Comparison of ENCODE assay signal across 9 mouse cellular contexts in genomic region chr14:118922251-118922650, GRCm38 (mm10). TPM values are rescaled to one million over a fixed set of nuclear protein-coding genes. Genes with fewer than 3 reads are reported as not detected.
A peak's percentile ranks its signal among the peaks of the same experiment; 100 is the strongest.
DNase-seq lines count a peak whose midpoint lies in the region; ATAC-seq and TF ChIP-seq lines count a peak whose summit lies in the region.
"Had no signal": no experiment of that assay in that cellular context is flagged by ENCODE, and none has a peak within 500 bp of the region (broad histone marks: within the 10 kb centered on the region; RNA-seq: fewer than 3 reads in every experiment).

No protein-coding gene starts in this region.

- no peak overlapping the region for H3K27ac ChIP-seq in limb, embryonic 12.5 days
- no peak overlapping the region for H3K27ac ChIP-seq in small intestine, adult 2 months (ENCODE audit: insufficient read depth, low read depth, low read length)

- H3K27me3 ChIP-seq in limb, embryonic 12.5 days, result peaks cover 17% of the 10 kb centered on the region
- H3K27me3 ChIP-seq in small intestine, adult 2 months (ENCODE audit: control insufficient read depth, insufficient read depth, low read length), result peaks cover 30% of the 10 kb centered on the region

- 22% methylated on average over 22 of the region's 22 CpGs for WGBS in limb, embryonic 12.5 days
- WGBS in small intestine, adult 2 months, result 36% methylated on average over 22 of the region's 22 CpGs

- TF ChIP-seq CTCF in small intestine, adult 2 months (IDR thresholded peaks at IDR 0.05; ENCODE audit: extremely low read depth, insufficient read length, insufficient replicate concordance, low read depth, low read length), result no peak

- H3K4me2 ChIP-seq in limb, embryonic 12.5 days, result peak overlapping the region; percentile 85

- H3K9ac ChIP-seq in limb, embryonic 12.5 days (replicated peaks), result peak overlapping the region; percentile 58

- peaks cover 30% of the 10 kb centered on the region for H3K4me1 ChIP-seq in limb, embryonic 12.5 days (replicated peaks)
- peaks cover 14% of the 10 kb centered on the region for H3K4me1 ChIP-seq in small intestine, adult 2 months (ENCODE audit: control insufficient read depth, insufficient read depth, insufficient read length, low read length)

- ATAC-seq in cerebellum, adult (ENCODE audit: insufficient number of reproducible peaks, low FRiP score, low TSS enrichment), result no peak
- no peak for ATAC-seq in limb, embryonic 12.5 days (ENCODE audit: insufficient number of reproducible peaks, insufficient read depth, low FRiP score, low TSS enrichment, low read depth)

- peak; percentile 26 to 29 for DNase-seq in cerebellum, postnatal 14 days
- peak; percentile 27 for DNase-seq in retina, postnatal 1 day
- DNase-seq in retina, embryonic 14.5 days (ENCODE audit: low spot score), result no peak
- DNase-seq in ovary, postnatal 10 days (ENCODE audit: low spot score), result no peak
- no peak for DNase-seq in kidney, adult 11 months
- DNase-seq: kidney, adult 8-10 months had no signal

- no peak for TF ChIP-seq POLR2A in small intestine, adult 2 months (IDR thresholded peaks at IDR 0.05; ENCODE audit: low read depth, low read length)

- H3K36me3 ChIP-seq in limb, embryonic 12.5 days, result peaks cover 45% of the 10 kb centered on the region
- H3K36me3 ChIP-seq in small intestine, adult 2 months (ENCODE audit: control insufficient read depth, insufficient read depth, low read length), result no peaks in the 10 kb centered on the region

- H3K4me3 ChIP-seq in limb, embryonic 12.5 days (replicated peaks), result peak overlapping the region; percentile 74
- H3K4me3 ChIP-seq in small intestine, adult 2 months (ENCODE audit: low read depth, low read length), result peak overlapping the region; percentile 47

- H3K9me3 ChIP-seq in limb, embryonic 12.5 days, result no peaks in the 10 kb centered on the region

RNA-seq across cellular contexts. Expression of gene Dzip1, which starts 3.0 kb away (rescaled TPM):
- polyA plus RNA-seq in limb, embryonic 12.5 days (2016; fragmentation: Nextera tagmentation; extraction: Ambion mirVana), result 37.7 and 38.3 TPM in 2 replicates
- polyA plus RNA-seq in small intestine, adult 2 months (2012; rRNA removed), result 2.0 and 2.3 TPM in 2 replicates

RNA-seq across cellular contexts. Expression of gene Dnajc3, which starts 15.5 kb away (rescaled TPM):
- polyA plus RNA-seq in limb, embryonic 12.5 days (2016; fragmentation: Nextera tagmentation; extraction: Ambion mirVana), result 26.7 and 28.1 TPM in 2 replicates
- 6.5 and 9.8 TPM in 2 replicates for polyA plus RNA-seq in small intestine, adult 2 months (2012; rRNA removed)

Comparison
In these comparisons a context has a peak if more than half of its experiments do, and no peak if none do; other contexts are left out.
1. DNase-seq: peak in cerebellum, postnatal 14 days (2 of 2) and retina, postnatal 1 day (single experiment); none in retina, embryonic 14.5 days (single experiment), ovary, postnatal 10 days (single experiment) and kidney, adult 11 months (single experiment).
2. RNA of gene Dzip1, which starts 3.0 kb away (polyA plus RNA-seq): 37.7 to 38.3 TPM in limb, embryonic 12.5 days; 2.0 to 2.3 TPM in small intestine, adult 2 months; every median in the first group is over 10 times any median in the second.